Mouse (Mus musculus) heart, postnatal 36 days (tissue): Measurements from ENCODE around the gene Grip1. TPM values are rescaled to one million over a fixed set of nuclear protein-coding genes. Genes with fewer than 3 reads are reported as not detected.

Experiments used
- DNase-seq, 2 experiments: peaks; one replicate each; pipeline ENCODE4 v3.0.0; 2021 to 2022
- intact Hi-C: fragments of 180-260 bp; cut with DNase I; formaldehyde crosslinking; loops from one replicate; pipeline ENCODE4 v1.15.1; 2025
- total RNA-seq, 2 experiments: library from RNA; stranded (reverse); gene quantifications; 2 replicates each; pipeline ENCODE4 v1.2.3; 2021

Grip1 gene
- total RNA-seq, 2 experiments from 2014 or later: 0.42 to 0.43 TPM

GRCm38 (mm10) chr10:119457121-119457520, 3.5 kb downstream of the Grip1 start:
- DNase-seq: no peak
- intact Hi-C loops: no loop called here

- DNase-seq: no peak
- intact Hi-C loops: no loop called here
These were observed 5.4 kb downstream of the Grip1 start for GRCm38 (mm10) chr10:119458991-119459390.

DNA sequence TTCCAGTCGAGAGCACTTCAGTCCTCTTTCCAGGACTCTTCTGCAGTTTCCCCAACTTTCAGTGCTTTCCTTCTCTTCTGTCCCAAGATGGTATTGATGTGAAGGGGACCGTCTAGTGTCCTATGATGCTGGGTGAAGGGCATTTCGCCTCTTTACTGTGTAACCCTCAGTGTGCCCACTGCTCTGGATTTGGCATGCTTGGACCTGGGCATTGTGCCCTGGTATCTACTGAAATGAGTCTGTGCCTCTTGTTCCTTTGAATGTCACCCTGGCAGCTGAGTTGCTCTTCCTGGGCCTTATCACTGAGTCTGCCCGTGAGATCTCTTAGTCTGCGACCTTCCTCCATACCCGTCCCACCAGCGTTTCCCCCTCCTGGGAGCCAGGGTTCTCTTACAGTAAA, 9.7 kb downstream of the Grip1 start:
- DNase-seq: peak in 1 of 2 experiments; percentile 19

GRCm38 (mm10) chr10:119463793-119464192, 10.2 kb downstream of the Grip1 start:
- intact Hi-C loops: no loop called here
- no peak for DNase-seq

More for the DNA sequence above, 9.7 kb downstream of the Grip1 start:
- intact Hi-C loops: no loop called here

- intact Hi-C loops: no loop called here
- DNase-seq: no peak
These were observed 14.3 kb downstream of the Grip1 start for GRCm38 (mm10) chr10:119467976-119468375.

GRCm38 (mm10) chr10:119470096-119470495, 16.5 kb downstream of the Grip1 start:
- no peak for DNase-seq
- intact Hi-C loops: no loop called here

DNA sequence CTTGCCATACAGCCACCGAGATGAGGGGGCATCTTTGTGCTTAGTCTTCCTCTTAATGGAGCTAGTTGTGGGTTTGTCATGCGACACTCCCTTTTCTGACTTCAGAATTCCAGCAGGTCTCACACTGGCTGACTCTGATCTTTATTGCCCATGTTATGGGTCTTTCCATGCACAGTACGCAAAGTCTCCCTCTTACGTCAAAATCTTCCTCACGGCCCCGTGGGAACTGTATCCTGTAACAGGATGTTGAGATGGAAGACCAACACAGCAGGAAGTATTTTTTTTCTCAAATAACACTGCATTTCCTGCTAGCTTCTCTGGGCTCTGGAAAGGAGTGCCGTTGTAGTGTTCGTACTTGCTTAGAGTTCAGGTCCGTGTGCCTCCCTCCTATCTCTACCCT, 21.5 kb downstream of the Grip1 start:
- no peak for DNase-seq
- intact Hi-C loops: no loop called here

- DNase-seq: no peak
- intact Hi-C loops: no loop called here
These were observed 24.0 kb downstream of the Grip1 start for GRCm38 (mm10) chr10:119477661-119478060.

DNA sequence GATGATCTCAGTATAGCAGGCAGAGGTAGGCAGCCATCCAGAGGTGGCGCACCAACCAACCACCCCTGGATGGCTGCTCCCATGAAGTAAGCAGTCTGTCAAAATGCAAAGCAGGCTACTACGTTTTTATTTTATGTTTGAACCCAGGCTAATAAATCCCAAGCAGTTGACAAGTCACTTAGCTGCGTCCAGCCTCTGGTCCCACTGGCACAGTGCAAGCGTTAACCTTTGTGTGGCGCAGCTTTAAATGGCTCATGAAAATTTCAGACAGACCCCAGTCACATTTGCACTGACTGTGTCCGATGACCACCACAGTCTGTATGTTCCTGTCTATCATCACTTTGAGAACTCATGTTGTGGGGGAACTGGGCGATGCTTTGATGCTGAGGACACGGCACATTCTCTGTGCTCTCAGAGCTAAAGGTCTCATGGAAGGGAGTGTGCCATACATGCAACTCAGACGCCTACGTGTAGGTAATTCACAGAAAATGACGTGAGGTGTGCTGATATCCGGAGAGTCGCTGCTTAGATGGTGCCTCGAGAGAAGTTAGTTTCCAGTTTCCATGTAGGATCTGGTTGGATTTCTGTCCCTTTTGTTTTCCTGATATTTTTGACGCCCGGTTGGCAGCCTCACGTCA, 29.6 kb downstream of the Grip1 start:
- DNase-seq: no peak
- intact Hi-C loops: no loop called here

- intact Hi-C loops: no loop called here
- DNase-seq: no peak
These were observed 30.1 kb downstream of the Grip1 start for GRCm38 (mm10) chr10:119483766-119484165.

DNA sequence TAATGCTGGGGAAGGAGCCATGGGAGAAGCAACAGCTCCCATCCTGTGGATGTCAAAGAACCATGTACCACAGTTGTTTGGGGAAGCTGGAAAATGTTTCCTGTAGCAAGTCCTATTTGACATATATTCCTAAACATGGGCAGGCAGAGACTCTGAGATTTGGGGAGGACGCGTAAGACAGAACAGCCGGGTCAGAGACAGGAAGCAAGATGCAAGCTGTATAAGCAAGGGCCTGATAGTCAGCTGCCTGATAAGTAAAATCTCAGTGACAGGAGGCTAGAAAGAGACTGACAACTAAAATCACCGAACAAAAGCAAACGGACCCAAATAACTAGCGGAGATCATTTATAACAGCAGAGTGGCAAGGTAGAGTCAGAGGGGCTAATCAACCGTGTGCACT, 33.3 kb downstream of the Grip1 start:
- intact Hi-C loops: no loop called here

GRCm38 (mm10) chr10:119490831-119491230, 37.2 kb downstream of the Grip1 start:
- DNase-seq: no peak
- intact Hi-C loops: no loop called here

More for the DNA sequence above, 33.3 kb downstream of the Grip1 start:
- no peak for DNase-seq

DNA sequence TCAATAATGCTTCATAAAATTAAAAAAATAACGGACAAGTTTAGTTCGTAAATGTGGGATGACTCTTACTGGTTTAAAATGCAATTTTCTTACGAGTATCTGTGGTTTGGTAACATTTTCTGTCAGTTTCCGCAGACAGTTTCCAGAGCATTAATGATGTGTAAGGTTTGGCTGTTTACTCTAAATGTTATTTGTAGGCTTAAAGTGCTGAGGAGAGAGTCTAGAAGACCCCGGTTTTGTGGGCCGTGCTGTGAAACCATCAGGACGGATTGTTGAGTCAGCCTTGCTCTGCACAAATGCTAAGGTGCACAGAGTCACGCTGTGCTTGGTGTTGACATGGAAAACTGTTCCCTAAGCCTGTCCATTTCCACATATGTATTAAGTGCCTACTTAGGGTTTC, 41.7 kb downstream of the Grip1 start:
- intact Hi-C loops: no loop called here
- no peak for DNase-seq

DNA sequence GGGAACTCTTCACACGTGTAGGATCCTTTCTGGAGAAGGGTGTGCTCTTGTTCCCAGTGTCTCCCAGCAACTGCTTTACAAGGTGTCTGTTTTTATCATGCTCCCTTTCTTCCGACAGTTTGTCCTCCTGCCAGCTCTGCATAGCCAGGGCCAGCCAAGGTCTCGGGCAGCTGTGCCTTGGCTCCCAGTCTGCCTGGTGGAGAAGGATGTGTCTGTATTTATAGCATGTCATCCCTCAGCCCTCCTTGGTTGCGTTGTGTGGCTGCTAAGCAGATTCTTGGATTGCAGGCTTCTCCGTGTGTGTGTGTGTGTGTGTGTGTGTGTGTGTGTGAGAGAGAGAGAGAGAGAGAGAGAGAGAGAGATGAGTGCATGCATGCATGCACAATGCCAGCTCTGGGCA, 42.6 kb downstream of the Grip1 start:
- intact Hi-C loops: no loop called here
- peak; percentile 2 to 11 for DNase-seq

GRCm38 (mm10) chr10:119521686-119522085, 68.1 kb downstream of the Grip1 start:
- no peak for DNase-seq
- intact Hi-C loops: no loop called here

DNA sequence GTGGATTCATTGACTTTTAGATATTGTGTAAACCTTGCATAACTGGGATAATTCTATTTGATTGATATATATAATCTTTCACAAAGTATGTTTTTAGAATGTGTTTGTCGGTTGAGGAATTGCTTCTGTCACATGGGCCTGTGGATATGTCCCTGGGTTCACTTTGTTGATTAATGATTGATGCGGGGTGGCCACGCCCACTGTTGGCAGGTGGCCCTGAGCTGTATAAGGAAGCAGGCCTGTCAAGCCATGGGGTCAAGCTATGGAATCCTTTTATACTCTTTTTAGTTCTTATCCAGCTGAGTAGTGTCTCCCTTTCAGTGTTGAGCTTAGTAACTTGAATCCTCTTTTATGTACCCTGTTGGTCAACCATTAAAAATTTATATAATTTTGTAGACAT, 72.1 kb downstream of the Grip1 start:
- no peak for DNase-seq
- intact Hi-C loops: no loop called here

DNA sequence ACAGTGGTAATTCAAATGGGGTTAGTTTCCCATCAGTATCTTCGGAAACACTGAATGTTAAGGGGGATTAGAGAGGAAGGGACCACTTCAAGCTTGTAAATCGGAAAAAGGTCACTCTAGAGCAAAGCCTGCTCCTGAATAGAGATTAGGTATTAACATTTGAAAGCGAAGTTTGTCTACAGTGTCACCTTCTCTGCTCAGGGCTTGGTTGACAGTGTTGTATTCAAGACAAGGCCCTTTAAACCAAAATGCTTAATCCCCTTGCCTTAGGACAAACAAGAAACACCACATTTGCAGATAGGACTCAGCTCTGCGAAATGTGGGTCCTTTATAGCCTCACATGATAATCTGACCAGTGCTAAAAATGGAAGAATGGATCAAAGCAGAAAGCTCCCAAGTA, 81.2 kb downstream of the Grip1 start:
- DNase-seq: no peak
- intact Hi-C loops: no loop called here

DNA sequence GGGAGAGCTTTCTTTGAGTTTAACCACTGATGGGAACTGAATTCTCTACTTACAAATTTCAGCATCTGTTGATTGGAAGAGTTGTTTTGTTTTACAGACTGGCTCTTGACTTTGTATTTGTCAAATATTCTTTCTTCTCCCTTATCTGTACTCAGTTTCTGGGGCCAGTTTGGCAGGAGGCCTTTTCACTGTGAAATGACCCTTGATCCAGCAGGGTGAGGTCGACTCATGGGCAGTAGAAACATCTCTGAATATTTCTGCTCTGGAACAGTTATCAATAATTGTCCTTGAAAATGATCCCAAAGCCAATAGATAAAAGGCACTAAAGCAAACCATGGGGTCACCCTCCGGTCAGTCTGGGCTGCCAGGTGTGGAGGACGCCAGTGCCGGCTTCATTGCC, 88.0 kb downstream of the Grip1 start:
- no peak for DNase-seq
- intact Hi-C loops: no loop called here

- intact Hi-C loops: no loop called here
- no peak for DNase-seq
These were observed 90.1 kb downstream of the Grip1 start for GRCm38 (mm10) chr10:119543771-119544170.

DNA sequence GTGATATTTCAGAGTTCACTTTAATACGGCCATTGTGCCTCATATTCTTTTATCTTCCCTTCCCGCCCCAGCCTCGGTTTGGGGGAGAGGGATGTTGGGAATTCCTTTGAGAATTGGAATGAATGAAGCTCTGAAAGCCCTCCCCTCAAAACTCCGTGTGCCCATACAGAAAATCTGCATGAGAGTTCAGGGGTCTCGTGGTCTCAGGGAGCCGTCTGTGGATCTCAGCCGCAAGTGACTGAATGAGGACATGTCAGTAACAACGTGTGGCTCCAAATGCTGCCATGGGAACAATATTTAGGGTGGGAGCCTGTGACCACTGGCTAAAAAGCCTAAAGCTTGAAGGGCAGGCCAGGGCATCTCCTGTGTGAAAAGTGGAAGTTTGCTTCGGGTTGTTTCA, 91.1 kb downstream of the Grip1 start:
- intact Hi-C loops: no loop called here
- DNase-seq: no peak

DNA sequence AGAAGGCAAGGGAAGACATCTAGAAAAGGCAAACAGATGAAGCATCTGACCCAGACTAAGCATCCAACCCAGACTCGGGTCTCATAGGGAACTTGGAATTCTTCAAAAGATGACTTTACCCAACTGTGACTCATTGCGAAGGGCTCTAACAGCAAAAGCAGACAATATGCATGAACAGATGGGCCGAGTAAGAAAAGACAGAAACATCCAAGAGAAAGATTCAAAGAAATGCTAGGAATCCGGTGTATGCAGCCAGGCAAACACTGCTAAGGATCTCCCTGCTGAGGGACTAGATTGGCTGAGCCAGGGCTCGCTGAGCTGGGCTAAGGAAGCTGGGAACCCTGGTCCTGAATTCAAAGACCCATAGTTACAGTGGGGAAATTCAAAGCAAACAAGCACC, 94.2 kb downstream of the Grip1 start:
- intact Hi-C loops: no loop called here
- DNase-seq: no peak

DNA sequence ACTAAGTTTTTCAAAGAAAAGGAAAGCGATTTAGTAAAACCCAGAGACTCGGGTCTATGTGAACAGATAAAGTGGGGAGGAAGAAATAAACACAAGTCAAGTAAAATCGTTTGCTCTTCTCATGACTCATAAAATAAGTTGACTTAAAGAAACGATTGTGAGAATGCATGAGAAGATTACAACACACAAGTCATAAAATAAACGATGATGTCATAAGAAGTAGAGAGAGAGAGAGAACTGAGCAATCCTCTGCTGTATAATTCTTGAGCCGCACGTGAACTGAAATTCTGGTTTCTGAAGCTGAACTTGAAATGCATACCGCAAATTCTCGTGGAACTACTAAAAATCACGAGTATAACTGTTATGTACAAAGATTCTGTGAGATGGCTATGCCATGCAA, 95.1 kb downstream of the Grip1 start:
- DNase-seq: no peak
- intact Hi-C loops: no loop called here

DNA sequence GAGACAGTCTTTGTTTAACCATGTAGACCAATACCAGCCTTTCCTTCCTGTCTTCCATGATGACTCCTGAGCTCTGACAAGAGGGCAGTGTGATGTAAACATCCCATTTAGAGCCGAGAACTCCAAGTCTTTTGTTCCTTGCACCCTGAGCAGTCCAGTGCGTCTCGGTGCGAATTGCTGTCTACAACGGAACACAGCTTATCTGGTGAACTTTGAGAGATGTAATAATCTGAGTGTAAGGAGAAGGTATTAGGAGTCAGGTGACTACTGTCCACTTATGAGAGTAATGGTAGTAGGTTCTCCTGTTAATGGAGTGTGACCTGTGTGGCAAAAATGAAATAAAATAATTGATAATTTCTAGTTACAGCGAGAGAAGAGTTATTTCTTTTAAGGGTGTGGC, 97.0 kb downstream of the Grip1 start:
- no peak for DNase-seq
- intact Hi-C loops: no loop called here
